Mouse (Mus musculus) heart, postnatal 4 days (tissue): ENCODE results near the gene Crtc1. TPM values are rescaled to one million over a fixed set of nuclear protein-coding genes. Genes with fewer than 3 reads are reported as not detected.

Experiments used
- DNase-seq: peaks from one replicate; pipeline ENCODE4 v3.0.0; 2021
- total RNA-seq, 2 experiments: library from RNA; stranded (reverse); gene quantifications; 2 replicates each; pipeline ENCODE4 v1.2.3; 2021

Gene Crtc1
- total RNA-seq, 2 experiments from 2014 or later, result 12.8 to 15.4 TPM

GRCm38 (mm10) chr8:70347443-70347842, 91.9 kb downstream of the Crtc1 start:
- no peak for DNase-seq

GRCm38 (mm10) chr8:70344279-70344678, 95.1 kb downstream of the Crtc1 start:
- no peak for DNase-seq

DNA sequence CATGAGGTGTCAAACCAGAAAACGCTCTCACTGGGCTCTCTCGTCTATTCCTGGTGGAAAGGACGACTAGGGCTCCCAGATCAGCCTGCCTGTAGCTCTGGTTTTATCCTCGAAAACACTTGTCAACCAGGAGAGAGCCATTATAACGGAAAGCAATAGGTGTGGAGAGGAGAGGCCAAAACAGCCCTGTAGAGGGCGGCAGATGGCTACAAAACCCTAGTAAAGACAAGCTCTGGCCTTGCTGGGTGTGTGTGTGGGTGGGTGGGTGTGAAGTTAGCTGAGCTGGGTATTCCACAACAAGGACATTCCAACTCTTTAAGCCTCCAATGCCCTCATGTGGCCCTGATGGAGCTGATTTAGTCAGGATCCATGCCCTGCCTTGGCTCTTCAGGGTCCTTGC, 95.7 kb downstream of the Crtc1 start:
- DNase-seq, result peak; percentile 62

- DNase-seq, result no peak
These were observed 96.3 kb downstream of the Crtc1 start for GRCm38 (mm10) chr8:70343076-70343475.

DNA sequence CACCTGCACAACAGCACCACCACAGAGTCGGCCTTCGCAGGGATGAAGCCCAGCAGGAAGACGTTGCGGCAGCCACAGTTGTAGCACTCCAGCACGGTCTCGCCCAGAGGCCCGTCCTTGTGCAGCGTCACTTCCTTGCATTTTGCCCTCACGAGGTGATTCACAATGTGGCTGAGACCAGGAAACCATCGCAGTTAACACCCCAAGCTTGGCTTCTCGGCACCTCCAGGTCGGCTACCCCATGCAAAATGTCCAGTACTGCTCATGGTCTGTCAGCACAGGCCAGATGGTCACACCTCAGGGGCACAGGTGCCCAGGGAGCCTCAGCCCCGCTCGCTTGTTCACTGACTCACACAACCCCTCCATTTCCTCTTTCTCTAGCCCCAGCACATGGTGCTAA, 97.4 kb downstream of the Crtc1 start:
- no peak for DNase-seq

DNA sequence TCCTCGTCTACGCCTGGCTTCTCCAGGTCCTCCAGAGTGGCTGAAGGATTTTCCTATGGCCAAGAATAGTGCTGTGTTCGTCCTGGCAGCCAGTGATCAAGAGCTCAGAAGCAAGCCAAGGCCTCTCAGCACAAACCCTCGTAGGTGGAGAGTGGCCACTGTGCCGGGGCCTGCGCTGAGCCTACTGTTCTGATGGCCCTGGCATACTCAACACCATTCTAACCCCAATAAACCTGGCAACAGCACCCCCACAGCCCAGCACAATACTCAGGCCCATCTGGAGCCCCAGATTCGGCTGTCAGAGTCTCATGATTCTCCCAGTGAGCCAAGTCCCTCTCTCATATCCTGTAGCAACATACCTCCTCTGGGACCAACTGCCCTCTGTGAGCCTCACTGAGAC, 98.7 kb downstream of the Crtc1 start:
- no peak for DNase-seq

DNA sequence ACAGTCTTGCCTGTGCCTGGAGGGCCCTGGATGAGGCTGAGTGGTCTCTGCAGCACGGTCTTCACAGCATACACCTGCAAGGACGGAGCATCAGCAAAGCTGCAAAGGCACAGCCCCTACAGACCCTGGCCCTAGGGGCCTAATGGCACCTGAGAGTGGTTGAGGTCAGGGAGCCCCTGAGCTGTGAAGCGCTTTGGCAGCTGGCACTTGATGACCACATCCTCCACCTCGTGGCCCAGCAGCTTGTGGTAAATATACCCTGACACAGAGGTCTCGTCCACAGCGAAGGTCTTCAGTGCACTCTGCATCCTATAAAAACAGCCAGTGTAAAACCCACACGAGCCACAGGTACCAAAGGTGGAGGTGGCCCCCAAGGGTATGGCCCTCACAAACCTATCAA, 100.4 kb downstream of the Crtc1 start:
- DNase-seq, result no peak

DNA sequence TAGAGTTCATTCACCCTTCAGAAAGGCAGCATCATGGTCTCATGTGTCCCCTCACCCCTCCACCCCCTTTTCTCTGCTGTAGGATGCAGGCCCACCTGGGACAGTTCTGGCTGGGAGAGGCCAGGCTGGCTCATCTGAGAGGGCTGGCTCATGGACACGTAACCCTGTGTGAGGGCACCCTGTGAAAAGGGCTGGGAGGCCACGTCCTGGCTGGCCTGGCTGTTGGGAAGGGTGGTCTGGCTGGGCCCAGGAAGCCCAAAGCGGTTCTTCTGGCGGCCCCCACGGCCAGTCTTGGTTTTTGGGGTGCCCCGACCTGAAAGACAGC, 106.5 kb downstream of the Crtc1 start:
- no peak for DNase-seq

Other genes with a start within 250 kb of the Crtc1 start
- 10 to 100 TPM; 25.9 to 28.0 TPM for gene Slc25a42, start 227.3 kb downstream of the Crtc1 start, total RNA-seq
- gene Sugp2, start 205.4 kb downstream of the Crtc1 start, total RNA-seq, result 10 to 100 TPM; 52.2 to 55.4 TPM
- 10 to 100 TPM; 10.2 to 10.6 TPM for gene Armc6, start 205.1 kb downstream of the Crtc1 start, total RNA-seq
- 10 to 100 TPM; 36.2 to 36.4 TPM for gene Homer3, start 156.8 kb downstream of the Crtc1 start, total RNA-seq
- gene Ddx49, start 137.1 kb downstream of the Crtc1 start, total RNA-seq, result 10 to 100 TPM; 37.2 to 46.4 TPM
- gene Cope, start 137.1 kb downstream of the Crtc1 start, total RNA-seq, result 100 to 1,000 TPM; 176 to 179 TPM
- under 1 TPM; 0.43 to 0.56 TPM for gene Cers1, start 123.8 kb downstream of the Crtc1 start, total RNA-seq
- under 1 TPM in 1 of 2 experiments, not detected in 1; 0.60 TPM for gene Gdf1, start 109.8 kb downstream of the Crtc1 start, total RNA-seq
- gene Upf1, start 86.3 kb downstream of the Crtc1 start, total RNA-seq, result 10 to 100 TPM; 44.1 to 45.9 TPM
- 1 to 10 TPM; 2.5 to 2.6 TPM for gene Comp, start 66.0 kb downstream of the Crtc1 start, total RNA-seq
- gene Klhl26, start 37.4 kb upstream of the Crtc1 start, total RNA-seq, result 1 to 10 TPM; 8.2 to 9.2 TPM
- not detected for gene Tmem59l, start 47.8 kb upstream of the Crtc1 start, total RNA-seq
- under 1 TPM in 1 of 2 experiments, not detected in 1; 0.55 TPM for gene Crlf1, start 53.6 kb upstream of the Crtc1 start, total RNA-seq
- 100 to 1,000 TPM in 1 of 2 experiments, 10 to 100 TPM in 1; 96.9 to 109 TPM for gene Rex1bd, start 67.2 kb upstream of the Crtc1 start, total RNA-seq
- 1,000 to 10,000 TPM; 1,698 to 1,707 TPM for gene Uba52, start 71.2 kb upstream of the Crtc1 start, total RNA-seq
- gene Fkbp8, start 88.1 kb upstream of the Crtc1 start, total RNA-seq, result 100 to 1,000 TPM; 204 to 207 TPM
- gene Kxd1, start 88.4 kb upstream of the Crtc1 start, total RNA-seq, result 10 to 100 TPM; 67.5 to 76.9 TPM
- gene Ell, start 99.9 kb upstream of the Crtc1 start, total RNA-seq, result 10 to 100 TPM; 16.7 to 17.6 TPM
- gene Isyna1, start 154.8 kb upstream of the Crtc1 start, total RNA-seq, result 10 to 100 TPM; 38.9 to 41.6 TPM
- gene Ssbp4, start 169.3 kb upstream of the Crtc1 start, total RNA-seq, result 10 to 100 TPM; 73.8 to 78.5 TPM
- gene Lrrc25, start 176.6 kb upstream of the Crtc1 start, total RNA-seq, result 1 to 10 TPM; 1.1 to 1.5 TPM
- 1 to 10 TPM; 2.7 to 3.5 TPM for gene Gdf15, start 192.9 kb upstream of the Crtc1 start, total RNA-seq
- gene Pgpep1, start 220.8 kb upstream of the Crtc1 start, total RNA-seq, result 10 to 100 TPM; 32.2 to 38.4 TPM
- 100 to 1,000 TPM; 107 to 120 TPM for gene Lsm4, start 233.7 kb upstream of the Crtc1 start, total RNA-seq